Mouse (Mus musculus): Measurements from ENCODE around the gene Ctbp1. TPM values are rescaled to one million over a fixed set of nuclear protein-coding genes. Genes with fewer than 3 reads are reported as not detected.

Gene Ctbp1
- total RNA-seq, 2 experiments from 2014 or later = 208 to 209 TPM

- intact Hi-C loops (cut with DNase I) = no loop called here
- no peak for DNase-seq (ENCODE audit: low spot score)
Measured at GRCm38 (mm10) chr5:33217663-33218062, 57.1 kb downstream of the Ctbp1 start.

GRCm38 (mm10) chr5:33214723-33215122 is 60.1 kb downstream of the Ctbp1 start:
- intact Hi-C loops (cut with DNase I) = no loop called here
- no peak for DNase-seq (ENCODE audit: low spot score)

- intact Hi-C loops (cut with DNase I) = no loop called here
- DNase-seq (ENCODE audit: low spot score) = no peak
Measured at GRCm38 (mm10) chr5:33211254-33211653, 63.5 kb downstream of the Ctbp1 start.

GRCm38 (mm10) chr5:33210515-33210914 is 64.3 kb downstream of the Ctbp1 start:
- no peak for DNase-seq (ENCODE audit: low spot score)
- intact Hi-C loops (cut with DNase I) = no loop called here

GRCm38 (mm10) chr5:33208533-33209245 is 66.1 kb downstream of the Ctbp1 start:
- no peak for DNase-seq (ENCODE audit: low spot score)
- intact Hi-C loops (cut with DNase I) = no loop called here

- intact Hi-C loops (cut with DNase I) = no loop called here
- no peak for DNase-seq (ENCODE audit: low spot score)
Measured at GRCm38 (mm10) chr5:33207136-33207535, 67.7 kb downstream of the Ctbp1 start.

- DNase-seq (ENCODE audit: low spot score) = no peak
- intact Hi-C loops (cut with DNase I) = no loop called here
Measured at GRCm38 (mm10) chr5:33206328-33206727, 68.5 kb downstream of the Ctbp1 start.

- no peak for DNase-seq (ENCODE audit: low spot score)
- intact Hi-C loops (cut with DNase I) = loop anchor here (5.0 kb wide), 2 partner anchors 93 to 168 kb away; no protein-coding TSS in a partner anchor
Measured at GRCm38 (mm10) chr5:33204284-33204683, 70.5 kb downstream of the Ctbp1 start.

GRCm38 (mm10) chr5:33203691-33204242 is 71.0 kb downstream of the Ctbp1 start:
- intact Hi-C loops (cut with DNase I) = loop anchor here (1.0 to 5.0 kb wide), 4 partner anchors 44 to 169 kb away; no protein-coding TSS in a partner anchor
- peak; percentile 51 for DNase-seq (ENCODE audit: low spot score)

GRCm38 (mm10) chr5:33203171-33203565 is 71.6 kb downstream of the Ctbp1 start:
- no peak for DNase-seq (ENCODE audit: low spot score)
- intact Hi-C loops (cut with DNase I) = loop anchor here (1.0 to 5.0 kb wide), 4 partner anchors 44 to 169 kb away; no protein-coding TSS in a partner anchor

- no peak for DNase-seq (ENCODE audit: low spot score)
- intact Hi-C loops (cut with DNase I) = loop anchor here (1.0 to 5.0 kb wide), 4 partner anchors 45 to 170 kb away; no protein-coding TSS in a partner anchor
Measured at GRCm38 (mm10) chr5:33202516-33203170, 72.2 kb downstream of the Ctbp1 start.

- no peak for DNase-seq (ENCODE audit: low spot score)
- intact Hi-C loops (cut with DNase I) = loop anchor here (5.0 kb wide), 2 partner anchors 96 to 171 kb away; no protein-coding TSS in a partner anchor
Measured at GRCm38 (mm10) chr5:33201697-33202096, 73.1 kb downstream of the Ctbp1 start.

- intact Hi-C loops (cut with DNase I) = loop anchor here (5.0 kb wide), 2 partner anchors 97 to 172 kb away; no protein-coding TSS in a partner anchor
- DNase-seq (ENCODE audit: low spot score) = no peak
Measured at GRCm38 (mm10) chr5:33200071-33200470, 74.7 kb downstream of the Ctbp1 start.

Other genes with a start within 250 kb of the Ctbp1 start
- under 1 TPM; 0.16 to 0.31 TPM for gene Slc5a1, start 170.8 kb downstream of the Ctbp1 start, total RNA-seq (2021)
- 10 to 100 TPM in 1 of 2 experiments, 1 to 10 TPM in 1; 3.4 to 13.6 TPM for gene Spon2, start 56.5 kb downstream of the Ctbp1 start, total RNA-seq (2021)
- gene Maea, start 60.5 kb upstream of the Ctbp1 start, total RNA-seq (2021) = 10 to 100 TPM; 92.7 to 92.8 TPM
- gene Uvssa, start 103.6 kb upstream of the Ctbp1 start, total RNA-seq (2021) = 1 to 10 TPM; 3.2 TPM
- gene Nkx1-1, start 159.0 kb upstream of the Ctbp1 start, total RNA-seq (2021) = not detected

Data from heart, postnatal 25 days (tissue).